Mouse (Mus musculus) embryonic facial prominence, embryonic 11.5 days (tissue): Measurements from ENCODE around the gene Pcsk1n. TPM values are rescaled to one million over a fixed set of nuclear protein-coding genes. Genes with fewer than 3 reads are reported as not detected.

Experiments used
- ATAC-seq: fragments of 200-750 bp; cut with Nextera tagmentation; replicated peaks from 2 replicates; pipeline ENCODE4 v1.8.0; 2017; ENCODE audit warnings: low read depth; ENCODE audit not compliant: insufficient number of reproducible peaks, low FRiP score, low TSS enrichment
- DNase-seq: peaks from one replicate; pipeline ENCODE4 v3.0.0-alpha.2; 2015; ENCODE audit warnings: low spot score
- H3K27ac ChIP-seq: fragments of 300-500 bp; sonication (generic); replicated peaks from 2 replicates; pipeline ENCODE4 v1.5.1; 2014; ENCODE audit warnings: mild to moderate bottlenecking, low read depth, low read length, control low read depth
- H3K27me3 ChIP-seq: fragments of 300-500 bp; sonication (generic); 2 replicates; pipeline ENCODE4 v1.6.1; 2014; ENCODE audit warnings: mild to moderate bottlenecking, low read length, moderate library complexity, mixed read lengths; ENCODE audit not compliant: control insufficient read depth, insufficient read depth
- H3K36me3 ChIP-seq: fragments of 300-500 bp; sonication (generic); replicated peaks from 2 replicates; pipeline ENCODE4 v1.6.1; 2014; ENCODE audit warnings: low read depth, mild to moderate bottlenecking, low read length, moderate library complexity, mixed read lengths; ENCODE audit not compliant: control insufficient read depth, insufficient read depth
- H3K4me1 ChIP-seq: fragments of 300-500 bp; sonication (generic); 2 replicates; pipeline ENCODE4 v1.6.1; 2014; ENCODE audit warnings: low read length, mixed read lengths; ENCODE audit not compliant: control insufficient read depth, insufficient read depth
- H3K4me2 ChIP-seq: fragments of 300-500 bp; sonication (generic); 2 replicates; pipeline ENCODE4 v1.6.1; 2014; ENCODE audit warnings: low read depth, mild to moderate bottlenecking, control low read depth, low read length, moderate library complexity
- H3K4me3 ChIP-seq: fragments of 300-500 bp; sonication (generic); 2 replicates; pipeline ENCODE4 v1.5.1; 2014; ENCODE audit warnings: low read depth, low read length, control low read depth
- H3K9ac ChIP-seq: fragments of 300-500 bp; sonication (generic); replicated peaks from 2 replicates; pipeline ENCODE4 v1.6.1; 2014; ENCODE audit warnings: mild to moderate bottlenecking, control low read depth, low read length
- H3K9me3 ChIP-seq: fragments of 300-500 bp; sonication (generic); replicated peaks from 2 replicates; pipeline ENCODE4 v1.6.1; 2016; ENCODE audit warnings: mild to moderate bottlenecking, low read length, inconsistent platforms, mixed read lengths; ENCODE audit not compliant: control insufficient read depth
- WGBS: fragments of 180-500 bp; shearing (Covaris S2); extraction: QIAGEN DNeasy Blood & Tissue Kit; methylation state at CpG from one replicate; pipeline ENCODE4 v1.1.7; 2014; 5-methylcytosine and 5-hydroxymethylcytosine counted together
- polyA plus RNA-seq: library from polyadenylated mRNA; unstranded; fragments of >200 nt; fragmentation: Nextera tagmentation; extraction: Ambion mirVana; gene quantifications from 2 replicates; pipeline ENCODE4 v1.2.1, GENCODE M21; 2014

Pcsk1n gene
- polyA plus RNA-seq, 1 experiment from 2014 or later: 4.9 TPM

- no peak for DNase-seq
- H3K36me3 ChIP-seq: no peaks in the 10 kb centered on the region
These were observed 2.4 kb downstream of the Pcsk1n start for GRCm38 (mm10) chrX:7922032-7922431.

GRCm38 (mm10) chrX:7926266-7926665, 6.6 kb downstream of the Pcsk1n start:
- 73% methylated on average over 6 of the region's 6 CpGs for WGBS
- no peak overlapping the region for H3K4me2 ChIP-seq
- no peak for DNase-seq
- H3K27me3 ChIP-seq: peaks cover 26% of the 10 kb centered on the region
- H3K4me3 ChIP-seq: no peak overlapping the region
- H3K9me3 ChIP-seq: no peaks in the 10 kb centered on the region
- no peaks in the 10 kb centered on the region for H3K4me1 ChIP-seq
- H3K27ac ChIP-seq: no peak overlapping the region
- H3K9ac ChIP-seq: no peak overlapping the region
- no peak for ATAC-seq
- no peaks in the 10 kb centered on the region for H3K36me3 ChIP-seq

More at GRCm38 (mm10) chrX:7922032-7922431, 2.4 kb downstream of the Pcsk1n start:
- 16% methylated on average over 36 of the region's 48 CpGs for WGBS
- ATAC-seq: 0 out of 2 replicates have a peak, but pooled peaks have one; percentile 31
- Histone ChIP-seq H3K4me2 (peak overlapping the region; percentile 43), H3K9ac (0 out of 2 replicates have a peak overlapping the region, but pooled peaks have one; percentile 4), H3K27me3 (peaks cover 29% of the 10 kb centered on the region), H3K27ac (no peak overlapping the region), H3K4me1 (no peaks in the 10 kb centered on the region), H3K9me3 (no peaks in the 10 kb centered on the region), H3K4me3 (peak overlapping the region; percentile 19)

- Histone ChIP-seq H3K9me3 (no peaks in the 10 kb centered on the region), H3K36me3 (no peaks in the 10 kb centered on the region), H3K4me1 (no peaks in the 10 kb centered on the region), H3K27ac (no peak overlapping the region), H3K9ac (no peak overlapping the region), H3K4me3 (no peak overlapping the region), H3K27me3 (peaks cover 18% of the 10 kb centered on the region), H3K4me2 (no peak overlapping the region)
- DNase-seq (no peak), ATAC-seq (no peak)
- 17% methylated on average over 10 of the region's 10 CpGs for WGBS
These were observed 7.5 kb downstream of the Pcsk1n start for GRCm38 (mm10) chrX:7927116-7927515.

- Histone ChIP-seq H3K36me3 (no peaks in the 10 kb centered on the region), H3K27me3 (peaks cover 7% of the 10 kb centered on the region), H3K4me3 (no peak within 1 kb of the TSS), H3K9me3 (no peaks in the 10 kb centered on the region), H3K27ac (no peak within 1 kb of the TSS), H3K9ac (no peak within 1 kb of the TSS), H3K4me1 (no peaks in the 10 kb centered on the region), H3K4me2 (no peak within 1 kb of the TSS)
- 18% methylated on average over 19 of the region's 19 CpGs for WGBS
- ATAC-seq (no peak), DNase-seq (no peak)
These were observed 8.7 kb downstream of the Pcsk1n start, which contains the start of gene Eras for GRCm38 (mm10) chrX:7928270-7928790. TSS of gene Eras (minus strand) at chrX:7928607.

DNA sequence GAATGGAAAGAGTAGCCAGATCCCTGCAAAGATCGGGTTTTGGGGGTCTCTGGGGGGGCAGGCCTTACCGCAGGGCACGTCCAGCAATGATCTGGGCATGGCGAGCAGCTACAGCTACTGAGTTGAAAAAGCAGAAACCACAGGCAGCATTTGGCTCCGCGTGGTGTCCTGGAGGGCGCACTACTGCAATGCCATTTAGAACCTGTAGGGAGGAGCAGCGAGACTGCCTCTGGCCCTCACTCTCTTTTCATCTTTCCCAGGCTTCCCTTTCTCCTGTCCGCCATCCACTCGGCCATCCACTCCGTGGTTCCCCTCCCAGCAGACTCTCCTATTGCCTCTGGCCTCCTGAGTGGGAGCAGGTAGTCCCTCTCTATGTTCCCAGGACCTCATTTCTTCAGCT, 17.3 kb downstream of the Pcsk1n start:
- H3K36me3 ChIP-seq: no peaks in the 10 kb centered on the region
- no peaks in the 10 kb centered on the region for H3K9me3 ChIP-seq
- H3K9ac ChIP-seq: no peak overlapping the region
- H3K4me1 ChIP-seq: no peaks in the 10 kb centered on the region
- ATAC-seq (no peak), DNase-seq (no peak)
- 58% methylated on average over 11 of the region's 11 CpGs for WGBS
- H3K27me3 ChIP-seq: no peaks in the 10 kb centered on the region
- no peak overlapping the region for H3K4me3 ChIP-seq
- H3K27ac ChIP-seq: no peak overlapping the region
- no peak overlapping the region for H3K4me2 ChIP-seq

- WGBS: 90% methylated on average over 6 of the region's 6 CpGs
- no peaks in the 10 kb centered on the region for H3K36me3 ChIP-seq
These were observed 18.0 kb downstream of the Pcsk1n start for GRCm38 (mm10) chrX:7937667-7938066.

DNA sequence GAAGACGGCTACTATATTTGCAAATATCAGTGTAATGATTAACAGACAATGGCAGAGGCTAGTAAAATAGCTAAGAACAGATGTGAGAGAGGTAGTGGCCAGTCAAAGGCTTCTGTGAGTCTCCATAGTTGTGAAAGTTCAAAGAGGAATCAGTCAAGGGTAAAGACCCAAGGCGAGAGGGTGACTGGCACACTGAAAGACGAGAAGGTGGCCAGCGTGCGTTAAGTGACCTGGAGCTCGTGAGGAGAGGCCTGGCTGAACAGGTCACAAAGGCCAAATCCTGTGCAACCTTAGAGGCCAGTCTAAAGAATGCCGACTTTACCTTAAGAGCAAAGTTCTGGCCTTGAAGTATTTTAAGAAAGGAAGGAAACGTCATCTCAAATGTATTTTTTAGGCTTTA, 26.0 kb downstream of the Pcsk1n start:
- Histone ChIP-seq H3K4me1 (no peaks in the 10 kb centered on the region), H3K4me3 (no peak overlapping the region), H3K4me2 (no peak overlapping the region), H3K9me3 (no peaks in the 10 kb centered on the region), H3K27me3 (no peaks in the 10 kb centered on the region), H3K27ac (no peak overlapping the region), H3K36me3 (no peaks in the 10 kb centered on the region), H3K9ac (no peak overlapping the region)
- ATAC-seq: no peak
- WGBS: 59% methylated on average over 8 of the region's 8 CpGs
- DNase-seq: no peak

More at GRCm38 (mm10) chrX:7937667-7938066, 18.0 kb downstream of the Pcsk1n start:
- no peaks in the 10 kb centered on the region for H3K27me3 ChIP-seq
- no peak overlapping the region for H3K4me2 ChIP-seq
- no peak overlapping the region for H3K4me3 ChIP-seq
- DNase-seq: no peak
- no peak for ATAC-seq
- H3K4me1 ChIP-seq: no peaks in the 10 kb centered on the region
- no peak overlapping the region for H3K27ac ChIP-seq
- H3K9me3 ChIP-seq: no peaks in the 10 kb centered on the region
- no peak overlapping the region for H3K9ac ChIP-seq

- Histone ChIP-seq H3K27me3 (no peaks in the 10 kb centered on the region), H3K27ac (no peak within 1 kb of the TSS; the same call in 1 of the 2 replicates)
- DNase-seq: peak; percentile 23
These were observed 27.7 kb downstream of the Pcsk1n start, which contains the start of gene Hdac6 for GRCm38 (mm10) chrX:7947108-7947899. TSS of gene Hdac6 (minus strand) at chrX:7947889.

More at GRCm38 (mm10) chrX:7947108-7947899, 27.7 kb downstream of the Pcsk1n start, which contains the start of gene Hdac6:
- 23% methylated on average over 36 of the region's 37 CpGs for WGBS
- Histone ChIP-seq H3K4me2 (peak within 1 kb of the TSS; percentile 44), H3K36me3 (no peaks in the 10 kb centered on the region), H3K9me3 (no peaks in the 10 kb centered on the region), H3K4me3 (peak within 1 kb of the TSS; percentile 42), H3K9ac (peak within 1 kb of the TSS; percentile 53), H3K4me1 (no peaks in the 10 kb centered on the region)
- peak; percentile 58 for ATAC-seq
